Mouse (Mus musculus): ENCODE data around the gene Rfc1. TPM values are rescaled to one million over a fixed set of nuclear protein-coding genes. Genes with fewer than 3 reads are reported as not detected.
"Not testable (repeated sequence)": the region's sequence is repeated elsewhere in the genome, so short reads cannot be mapped to it uniquely, and the experiment has no call there.

The Rfc1 gene
- polyA plus RNA-seq, 1 experiment from 2014 or later: 84.8 TPM

DNA sequence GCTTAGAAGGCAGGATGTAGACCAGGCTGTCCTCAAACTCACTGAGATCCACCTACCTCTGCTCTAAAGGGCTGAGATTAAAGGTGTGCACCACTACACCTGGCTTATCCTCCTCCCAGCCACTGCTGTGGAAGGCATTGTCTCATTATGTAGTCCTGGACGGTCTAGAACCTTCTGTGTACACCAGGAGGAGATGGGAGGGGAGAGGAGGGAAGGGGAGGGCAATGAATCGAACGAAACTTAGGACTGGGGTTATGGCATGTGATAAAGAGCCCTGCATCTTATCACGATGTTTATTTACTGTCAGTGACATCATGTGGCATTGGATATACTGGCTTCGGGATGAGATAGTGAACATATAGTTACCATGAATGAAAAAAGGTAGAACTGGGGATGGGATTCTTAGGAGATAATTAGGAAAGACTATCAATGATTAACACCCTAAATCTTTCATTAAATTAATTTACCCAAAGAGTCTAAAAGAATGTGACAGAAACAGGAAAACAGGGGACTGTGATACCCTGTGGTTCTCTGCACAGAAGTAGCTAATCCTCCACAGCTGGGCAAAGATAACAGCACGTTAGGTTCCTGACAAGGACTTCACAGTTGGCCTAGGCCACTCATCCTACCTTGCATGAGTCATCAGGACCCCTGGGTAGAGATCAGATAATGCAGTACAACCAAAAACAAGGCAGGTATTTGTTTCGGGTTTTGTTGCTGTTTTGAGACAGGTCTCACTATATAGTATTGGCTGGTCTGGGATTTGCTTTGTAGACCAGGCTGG, 37.1 kb downstream of the Rfc1 start:
- Histone ChIP-seq H3K4me1 (no peaks in the 10 kb centered on the region), H3K9ac (no peak overlapping the region), H3K4me3 (replicated peaks) (no peak overlapping the region), H3K27ac (no peak overlapping the region), H3K9me3 (no peaks in the 10 kb centered on the region), H3K4me2 (no peak overlapping the region), H3K36me3 (peaks cover 17% of the 10 kb centered on the region), H3K27me3 (replicated peaks) (no peaks in the 10 kb centered on the region)
- 67% methylated on average over 7 of the region's 7 CpGs for WGBS
- ATAC-seq (ENCODE audit: insufficient read depth, low FRiP score, low read depth): no peak

DNA sequence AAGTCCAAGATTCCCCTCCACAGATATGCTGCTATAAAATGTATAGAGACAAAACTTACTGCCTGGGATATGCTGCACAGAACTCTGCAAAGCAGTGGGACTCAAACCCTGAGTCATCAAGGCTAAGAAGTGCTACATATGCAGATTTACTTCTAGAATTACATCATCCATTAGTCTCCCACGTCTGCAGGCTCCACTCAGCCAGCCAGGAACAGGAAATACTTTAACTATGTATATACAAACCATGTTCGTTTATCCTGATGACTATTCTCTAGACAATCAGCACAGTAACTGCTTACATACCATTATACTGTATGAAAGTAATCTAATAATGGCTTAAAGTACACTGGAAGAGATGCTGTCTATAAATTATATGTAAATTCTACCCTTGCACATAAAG, 41.2 kb downstream of the Rfc1 start:
- H3K4me2 ChIP-seq: no peak overlapping the region
- ATAC-seq (ENCODE audit: insufficient read depth, low FRiP score, low read depth): peak; percentile 18; the same call in 1 of the 2 replicates
- H3K9ac ChIP-seq: no peak overlapping the region
- WGBS: 15% methylated on average over 2 of the region's 2 CpGs
- H3K36me3 ChIP-seq: peaks cover 24% of the 10 kb centered on the region
- no peak overlapping the region for H3K4me3 ChIP-seq (replicated peaks)
- no peaks in the 10 kb centered on the region for H3K4me1 ChIP-seq
- no peaks in the 10 kb centered on the region for H3K9me3 ChIP-seq
- no peaks in the 10 kb centered on the region for H3K27me3 ChIP-seq (replicated peaks)
- peak overlapping the region; percentile 40; the same call in 1 of the 2 replicates for H3K27ac ChIP-seq

DNA sequence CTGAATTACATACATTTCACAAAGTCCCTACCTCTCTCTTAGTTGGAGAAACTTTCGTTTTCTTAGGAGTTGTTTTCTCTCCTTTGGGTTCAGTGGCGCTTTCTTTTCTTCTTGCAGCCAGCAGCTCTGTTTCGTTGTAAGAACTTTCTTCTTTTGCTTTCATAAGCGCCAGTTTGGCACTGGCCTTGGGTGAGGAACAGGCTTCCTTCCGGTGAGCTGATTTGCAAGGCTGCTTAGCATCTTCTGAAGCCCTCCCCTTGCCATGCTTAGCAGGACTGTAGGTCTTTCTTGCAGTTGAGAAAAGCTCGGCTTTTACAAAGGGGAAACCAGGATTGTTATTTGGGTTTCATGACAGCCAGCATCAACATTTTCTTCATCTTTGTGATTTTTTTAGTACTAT, 41.8 kb downstream of the Rfc1 start:
- Histone ChIP-seq H3K27ac (no peak overlapping the region), H3K36me3 (peaks cover 19% of the 10 kb centered on the region), H3K4me2 (no peak overlapping the region), H3K9me3 (no peaks in the 10 kb centered on the region), H3K9ac (no peak overlapping the region), H3K4me3 (replicated peaks) (no peak overlapping the region), H3K4me1 (no peaks in the 10 kb centered on the region), H3K27me3 (replicated peaks) (no peaks in the 10 kb centered on the region)
- no peak for ATAC-seq (ENCODE audit: insufficient read depth, low FRiP score, low read depth)
- 85% methylated on average over 6 of the region's 6 CpGs for WGBS

DNA sequence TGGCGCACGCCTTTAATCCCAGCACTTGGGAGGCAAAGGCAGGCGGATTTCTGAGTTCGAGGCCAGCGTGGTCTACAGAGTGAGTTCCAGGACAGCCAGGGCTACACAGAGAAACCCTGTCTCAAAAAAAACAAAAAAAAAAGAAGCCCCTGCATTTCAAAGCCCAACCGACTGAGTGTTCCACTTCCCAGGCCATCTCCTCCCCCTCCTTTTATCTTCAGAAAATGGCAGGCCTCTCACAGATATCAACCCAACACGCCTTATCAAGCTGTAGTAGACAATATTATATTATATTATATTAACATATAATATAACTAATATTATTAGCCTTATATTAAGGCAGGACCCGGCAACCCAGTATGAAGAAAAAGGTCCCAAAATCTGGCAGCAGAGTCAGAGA, 46.5 kb downstream of the Rfc1 start:
- ATAC-seq (ENCODE audit: insufficient read depth, low FRiP score, low read depth); H3K9me3 ChIP-seq; H3K27ac ChIP-seq; H3K4me2 ChIP-seq; H3K4me3 ChIP-seq (replicated peaks); H3K9ac ChIP-seq; H3K27me3 ChIP-seq (replicated peaks); H3K4me1 ChIP-seq: not testable (repeated sequence)
- peaks cover 29% of the 10 kb centered on the region for H3K36me3 ChIP-seq
- WGBS: 87% methylated on average over 8 of the region's 8 CpGs

DNA sequence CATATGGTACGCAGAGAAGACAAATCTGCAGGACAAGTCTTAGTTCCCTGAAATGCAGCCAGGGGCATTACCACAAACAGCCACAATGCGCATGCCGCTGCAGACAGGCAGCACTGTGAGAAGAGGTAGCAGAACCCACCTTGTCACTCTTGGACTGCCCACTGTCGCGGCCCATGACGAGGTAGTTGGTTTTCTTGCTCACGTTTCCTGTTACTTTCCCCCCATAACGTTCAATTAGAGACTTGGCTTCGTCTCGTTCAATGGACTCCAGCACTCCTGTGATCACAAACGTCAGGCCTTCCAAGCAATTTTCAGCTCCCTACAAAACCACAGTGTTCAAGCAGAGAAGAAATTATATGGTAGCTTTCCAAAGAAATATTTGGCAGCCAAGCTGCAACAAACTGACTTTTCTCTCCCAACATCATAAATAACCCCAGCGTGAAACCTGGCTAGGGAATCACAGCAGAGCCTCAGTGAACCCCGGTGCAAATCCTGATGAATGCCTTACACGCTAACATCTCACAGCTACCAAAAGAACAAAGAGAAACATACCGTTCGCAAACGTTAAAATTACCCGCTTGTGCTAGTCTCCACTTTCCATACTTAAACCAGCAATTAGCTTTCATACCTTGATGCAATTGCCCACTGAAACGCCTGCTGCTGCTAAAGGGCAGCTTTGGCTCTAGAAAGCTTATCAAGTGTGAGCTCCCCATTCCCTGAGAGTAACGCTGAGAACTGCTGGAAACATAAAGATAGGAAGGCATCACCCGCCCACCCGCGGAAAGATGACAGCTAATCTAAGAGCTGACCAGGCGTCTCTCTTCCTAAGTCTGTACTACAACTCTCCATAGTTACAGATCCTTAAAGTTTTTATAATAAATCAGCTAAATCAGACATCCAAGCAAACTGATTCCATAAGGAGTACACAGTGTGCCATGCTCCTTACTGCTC, 47.4 kb downstream of the Rfc1 start:
- no peak overlapping the region for H3K4me3 ChIP-seq (replicated peaks)
- no peak for ATAC-seq (ENCODE audit: insufficient read depth, low FRiP score, low read depth)
- H3K9me3 ChIP-seq: no peaks in the 10 kb centered on the region
- no peak overlapping the region for H3K9ac ChIP-seq
- no peaks in the 10 kb centered on the region for H3K27me3 ChIP-seq (replicated peaks)
- H3K36me3 ChIP-seq: peaks cover 29% of the 10 kb centered on the region
- H3K4me1 ChIP-seq: no peaks in the 10 kb centered on the region
- no peak overlapping the region for H3K4me2 ChIP-seq
- 89% methylated on average over 24 of the region's 24 CpGs for WGBS
- no peak overlapping the region for H3K27ac ChIP-seq

DNA sequence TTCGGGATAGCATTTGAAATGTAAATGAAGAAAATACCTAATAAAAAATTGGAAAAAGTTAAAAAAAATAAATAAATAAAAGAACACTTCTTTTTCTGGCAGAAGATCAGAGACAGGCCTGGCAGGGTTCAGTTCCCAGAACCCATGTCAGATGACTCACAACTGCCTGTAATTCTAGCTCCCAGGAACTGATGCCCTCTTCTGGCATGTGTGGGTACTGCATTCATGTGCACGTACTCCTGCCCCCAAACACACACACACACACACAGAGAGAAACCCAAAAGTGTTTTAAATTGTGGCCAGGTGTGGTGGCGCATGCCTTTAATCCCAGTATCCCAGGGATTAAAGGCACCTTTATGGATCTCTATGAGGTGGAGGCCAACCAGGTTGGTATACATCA, 51.3 kb downstream of the Rfc1 start:
- no peaks in the 10 kb centered on the region for H3K4me1 ChIP-seq
- H3K4me2 ChIP-seq: no peak overlapping the region
- no peaks in the 10 kb centered on the region for H3K27me3 ChIP-seq (replicated peaks)
- no peak overlapping the region for H3K4me3 ChIP-seq (replicated peaks)
- WGBS: 99% methylated on average over 3 of the region's 3 CpGs
- no peak overlapping the region for H3K9ac ChIP-seq
- ATAC-seq (ENCODE audit: insufficient read depth, low FRiP score, low read depth): no peak
- H3K36me3 ChIP-seq: peaks cover 22% of the 10 kb centered on the region
- H3K9me3 ChIP-seq: no peaks in the 10 kb centered on the region
- no peak overlapping the region for H3K27ac ChIP-seq

DNA sequence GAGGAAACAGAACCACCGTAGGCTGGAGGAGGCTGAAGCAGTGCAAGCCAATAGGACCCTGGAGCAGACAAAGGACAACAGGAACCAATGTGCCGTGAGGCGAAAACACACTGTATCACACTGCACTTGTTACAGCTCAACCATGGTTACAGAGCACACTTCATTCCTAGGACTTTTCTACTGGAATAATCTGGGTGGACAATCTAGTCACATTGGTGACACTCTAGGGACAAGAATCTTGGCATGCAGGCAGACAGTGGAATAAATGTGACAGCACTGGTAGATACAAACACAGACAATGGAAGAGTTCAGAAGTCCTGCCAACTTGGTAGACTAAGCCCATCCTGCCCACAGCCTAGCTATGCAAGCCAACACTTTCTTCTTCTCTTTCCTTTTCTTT, 54.3 kb downstream of the Rfc1 start:
- Histone ChIP-seq H3K4me3 (replicated peaks) (no peak overlapping the region), H3K27me3 (replicated peaks) (no peaks in the 10 kb centered on the region), H3K27ac (no peak overlapping the region), H3K9me3 (no peaks in the 10 kb centered on the region), H3K9ac (no peak overlapping the region), H3K4me1 (no peaks in the 10 kb centered on the region), H3K4me2 (no peak overlapping the region), H3K36me3 (peaks cover 15% of the 10 kb centered on the region)
- WGBS: 91% methylated on average over 3 of the region's 3 CpGs
- ATAC-seq (ENCODE audit: insufficient read depth, low FRiP score, low read depth): no peak

DNA sequence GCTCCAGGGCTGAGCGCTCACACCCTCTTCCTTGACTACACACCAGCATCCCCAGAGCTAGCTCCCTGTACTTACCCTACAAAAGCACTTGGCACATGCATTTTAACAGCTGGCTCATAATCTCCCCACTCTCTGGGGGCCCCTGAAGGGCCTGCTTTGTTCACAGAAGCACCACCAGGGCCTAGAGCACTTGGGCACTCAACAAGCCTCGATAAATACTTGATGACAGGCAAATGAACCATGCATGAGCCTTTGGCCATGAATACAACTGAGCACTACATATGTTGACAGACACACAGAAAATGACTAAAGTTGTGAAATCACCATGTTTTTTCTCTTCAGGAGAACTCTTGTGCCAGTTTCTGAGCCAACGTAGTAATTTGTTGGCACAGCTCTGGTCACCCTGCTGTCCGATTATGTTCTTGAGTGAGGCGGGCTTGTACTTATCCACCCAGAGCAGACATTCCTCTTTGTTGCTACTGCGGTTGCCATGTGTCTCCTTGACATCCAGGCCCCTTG, 56.3 kb downstream of the Rfc1 start:
- Histone ChIP-seq H3K9ac (no peak overlapping the region), H3K4me2 (no peak overlapping the region), H3K4me3 (replicated peaks) (no peak overlapping the region), H3K27me3 (replicated peaks) (no peaks in the 10 kb centered on the region), H3K36me3 (peaks cover 14% of the 10 kb centered on the region), H3K27ac (no peak overlapping the region), H3K9me3 (no peaks in the 10 kb centered on the region), H3K4me1 (no peaks in the 10 kb centered on the region)
- ATAC-seq (ENCODE audit: insufficient read depth, low FRiP score, low read depth): no peak
- WGBS: 94% methylated on average over 6 of the region's 6 CpGs

DNA sequence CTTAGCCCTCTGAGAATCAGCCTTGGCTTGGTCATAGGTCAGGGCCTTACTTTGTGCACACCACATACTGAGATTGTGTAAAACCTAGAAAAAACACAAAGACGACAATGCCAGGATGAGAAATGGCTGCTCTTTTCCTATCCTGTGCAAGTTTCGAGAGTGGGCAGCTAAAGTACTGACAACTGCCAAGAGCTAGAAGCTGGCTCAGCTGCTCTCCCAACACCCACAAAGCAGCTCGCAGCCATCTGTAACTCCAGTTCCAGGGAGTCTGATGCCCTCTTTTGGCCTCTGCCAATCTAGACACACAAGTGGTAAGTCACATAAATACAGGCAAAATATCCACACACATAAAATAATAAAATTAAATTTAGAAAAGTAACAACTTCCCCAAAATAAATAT, 61.5 kb downstream of the Rfc1 start:
- no peak for ATAC-seq (ENCODE audit: insufficient read depth, low FRiP score, low read depth)
- Histone ChIP-seq H3K4me1 (no peaks in the 10 kb centered on the region), H3K27ac (no peak overlapping the region), H3K9me3 (no peaks in the 10 kb centered on the region), H3K27me3 (replicated peaks) (no peaks in the 10 kb centered on the region), H3K4me2 (no peak overlapping the region), H3K36me3 (peaks cover 18% of the 10 kb centered on the region), H3K4me3 (replicated peaks) (no peak overlapping the region), H3K9ac (no peak overlapping the region)
- WGBS: 77% methylated on average over 3 of the region's 3 CpGs

DNA sequence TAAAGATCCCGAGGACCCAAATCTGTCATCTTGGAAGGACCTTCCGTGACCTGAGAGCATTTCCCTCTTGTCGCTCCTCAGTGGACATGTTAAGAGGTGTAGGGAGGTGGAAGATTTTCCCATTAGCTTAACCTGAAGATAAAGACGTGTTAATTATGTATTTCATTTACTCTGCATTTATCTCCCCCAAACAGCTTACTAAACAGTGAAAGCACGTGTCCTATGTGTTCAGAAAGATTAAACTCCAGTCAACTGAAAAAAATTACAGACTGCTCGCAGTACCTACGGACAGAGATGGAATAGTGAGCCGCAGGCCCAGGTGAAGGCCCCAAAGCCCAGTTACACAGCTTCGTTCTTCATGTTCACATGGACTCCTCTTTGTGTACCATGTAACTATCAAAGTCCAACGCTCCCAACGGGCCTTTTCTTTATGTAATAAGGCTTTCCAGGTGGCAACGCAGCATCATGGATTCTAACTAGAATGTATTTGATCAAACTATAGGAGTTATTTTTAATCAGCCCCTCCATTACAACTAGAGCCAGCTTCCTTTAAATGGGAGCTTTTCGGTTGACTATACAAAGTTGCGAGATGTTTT, 77.5 kb downstream of the Rfc1 start:
- H3K4me2 ChIP-seq: no peak overlapping the region
- H3K4me1 ChIP-seq: no peaks in the 10 kb centered on the region
- peaks cover 15% of the 10 kb centered on the region; the same call in 1 of the 2 replicates for H3K36me3 ChIP-seq
- 89% methylated on average over 14 of the region's 14 CpGs for WGBS
- H3K9ac ChIP-seq: no peak overlapping the region
- no peaks in the 10 kb centered on the region for H3K27me3 ChIP-seq (replicated peaks)
- no peak overlapping the region for H3K27ac ChIP-seq
- H3K4me3 ChIP-seq (replicated peaks): no peak overlapping the region
- no peaks in the 10 kb centered on the region for H3K9me3 ChIP-seq
- no peak for ATAC-seq (ENCODE audit: insufficient read depth, low FRiP score, low read depth)

DNA sequence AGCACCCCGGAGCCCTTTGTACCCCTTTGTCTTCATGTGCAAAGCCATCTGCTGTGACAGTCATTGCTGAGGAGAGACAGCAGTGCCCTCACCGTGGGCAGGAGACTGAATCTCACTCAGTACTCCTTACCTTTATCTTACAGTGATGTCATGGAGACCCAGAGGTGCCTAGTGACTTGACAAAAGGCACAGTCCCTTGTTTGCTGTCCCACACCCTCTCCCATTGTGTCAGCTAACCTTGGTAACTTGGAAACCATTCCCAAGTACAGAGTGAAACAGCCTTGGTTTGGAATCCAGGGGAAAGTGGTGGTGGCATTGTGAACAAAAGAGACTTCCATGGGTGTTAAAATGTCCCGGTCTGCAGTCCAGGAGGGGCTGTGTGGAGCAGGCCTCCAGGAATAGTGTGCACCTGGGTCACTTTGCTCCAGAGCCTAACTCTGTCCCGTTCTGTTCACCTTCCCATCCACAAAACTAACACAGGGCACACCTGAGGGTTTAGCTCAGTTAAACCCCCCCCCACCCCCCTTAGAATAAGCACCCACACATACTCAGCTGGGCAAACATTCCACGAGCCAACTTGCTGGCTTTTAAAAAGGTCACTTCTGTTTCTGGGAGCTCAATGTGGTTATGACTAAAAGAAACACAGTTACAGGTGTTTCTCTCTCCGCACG, 85.2 kb downstream of the Rfc1 start:
- Histone ChIP-seq H3K27me3 (replicated peaks) (no peaks in the 10 kb centered on the region), H3K9ac (no peak overlapping the region), H3K4me1 (no peaks in the 10 kb centered on the region), H3K9me3 (no peaks in the 10 kb centered on the region), H3K4me3 (replicated peaks) (no peak overlapping the region), H3K27ac (no peak overlapping the region), H3K36me3 (no peaks in the 10 kb centered on the region), H3K4me2 (no peak overlapping the region)
- no peak for ATAC-seq (ENCODE audit: insufficient read depth, low FRiP score, low read depth)
- 64% methylated on average over 7 of the region's 7 CpGs for WGBS

Data from stomach, embryonic 15.5 days (tissue).